Mouse (Mus musculus): ENCODE measurements around the gene Elk3. TPM values are rescaled to one million over a fixed set of nuclear protein-coding genes. Genes with fewer than 3 reads are reported as not detected.
"Not testable (repeated sequence)": the region's sequence is repeated elsewhere in the genome, so short reads cannot be mapped to it uniquely, and the experiment has no call there.

The Elk3 gene
- 86.5 and 103 TPM in 2 replicates for polyA plus RNA-seq (2011; ENCODE audit: insufficient read length, low read depth, missing spikeins)

DNA sequence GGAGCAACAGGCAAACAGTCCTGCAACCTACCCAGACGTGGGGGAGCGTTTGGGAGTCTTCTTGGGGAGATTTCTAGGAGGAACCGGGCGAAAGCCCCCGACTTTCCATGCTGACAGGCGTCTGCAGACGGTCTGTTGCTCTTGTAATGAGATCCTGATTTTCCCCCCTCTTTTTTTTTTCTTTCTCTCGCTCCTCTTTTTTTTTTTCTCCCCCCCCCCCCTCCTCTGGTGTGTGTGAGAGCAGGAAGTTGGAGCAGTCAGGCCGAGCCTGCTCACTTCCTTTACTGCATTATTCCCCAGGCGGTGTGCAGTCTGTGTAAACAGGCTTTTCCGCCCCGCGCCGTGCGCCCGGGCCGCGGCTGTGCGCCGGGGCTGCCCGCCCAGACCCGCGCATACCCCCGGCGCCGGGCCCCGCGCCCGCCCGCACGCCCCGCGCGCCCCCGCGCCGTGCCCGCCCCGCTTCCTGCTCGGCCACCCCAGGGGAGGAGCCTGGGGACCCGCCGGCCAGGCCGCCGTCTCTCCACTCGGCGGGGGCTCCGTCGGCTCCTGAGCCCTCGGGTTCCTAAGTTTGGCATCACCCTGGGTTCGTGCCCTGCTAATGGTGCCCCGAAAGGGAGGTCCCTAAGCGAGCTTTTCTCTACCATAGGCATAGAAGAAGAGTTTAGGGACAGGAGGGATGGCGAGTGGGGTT lies at the start of gene Elk3:
Elk3 (minus strand) TSS at position 415 of the 691 bp plus-strand sequence.
- TF ChIP-seq CTCF (IDR thresholded peaks at IDR 0.05; ENCODE audit: borderline replicate concordance, insufficient read depth, low read length) (no peak), POLR2A (IDR thresholded peaks at IDR 0.05; ENCODE audit: low read depth, low read length) (peak; percentile 53)
- H3K4me3 ChIP-seq (ENCODE audit: insufficient read depth, low read length), result peak within 1 kb of the TSS; percentile 94
- peak within 1 kb of the TSS; percentile 88 for H3K27ac ChIP-seq (ENCODE audit: insufficient read depth, low read length)
- peaks cover 14% of the 10 kb centered on the region for H3K4me1 ChIP-seq (ENCODE audit: control insufficient read depth, insufficient read depth, low read length)

DNA sequence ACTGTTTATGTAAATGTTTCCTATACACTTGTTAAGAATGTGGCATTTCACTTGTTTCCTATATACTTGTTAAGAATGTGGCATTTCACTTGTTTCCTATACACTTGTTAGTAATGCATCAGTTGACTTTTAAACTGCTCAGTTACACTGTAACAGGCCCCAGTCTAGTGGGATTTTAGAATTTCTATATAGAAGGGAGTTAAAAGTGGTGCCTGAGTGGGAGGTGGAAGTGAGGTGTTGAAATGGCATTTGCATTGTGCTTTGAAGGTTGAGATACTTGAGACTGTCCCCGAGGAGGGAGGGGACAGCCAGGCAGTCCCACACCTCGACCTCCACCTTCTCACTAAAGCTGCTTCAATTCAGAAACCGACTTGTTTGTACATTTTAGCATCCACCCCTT lies 49.7 kb upstream of the Elk3 start:
- Histone ChIP-seq H3K27ac (ENCODE audit: insufficient read depth, low read length) (no peak overlapping the region), H3K4me3 (ENCODE audit: insufficient read depth, low read length) (no peak overlapping the region), H3K4me1 (ENCODE audit: control insufficient read depth, insufficient read depth, low read length) (peaks cover 3% of the 10 kb centered on the region; the same call in 1 of the 2 replicates)
- TF ChIP-seq POLR2A (IDR thresholded peaks at IDR 0.05; ENCODE audit: low read depth, low read length) (no peak), CTCF (IDR thresholded peaks at IDR 0.05; ENCODE audit: borderline replicate concordance, insufficient read depth, low read length) (no peak)

DNA sequence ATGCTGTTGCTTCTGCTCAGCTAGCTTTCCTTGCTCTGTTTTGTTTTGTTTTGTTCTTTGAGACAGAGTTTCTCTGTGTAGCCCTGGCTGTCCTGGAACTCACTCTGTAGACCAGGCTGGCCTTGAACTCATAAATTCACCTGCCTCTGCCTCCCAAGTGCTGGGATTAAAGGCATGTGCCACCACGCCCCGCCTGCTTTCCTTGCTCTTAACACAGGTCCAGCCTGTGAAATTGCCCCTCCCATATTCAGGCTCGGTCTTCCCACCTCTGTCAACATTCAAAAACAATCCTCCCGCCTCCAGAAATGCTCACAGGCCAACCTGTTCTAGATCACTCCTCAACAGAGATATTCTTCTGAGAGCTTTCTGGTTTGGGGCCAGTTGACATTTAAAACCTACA lies 49.3 kb upstream of the Elk3 start:
- H3K4me3 ChIP-seq (ENCODE audit: insufficient read depth, low read length); H3K4me1 ChIP-seq (ENCODE audit: control insufficient read depth, insufficient read depth, low read length); H3K27ac ChIP-seq (ENCODE audit: insufficient read depth, low read length): not testable (repeated sequence)

DNA sequence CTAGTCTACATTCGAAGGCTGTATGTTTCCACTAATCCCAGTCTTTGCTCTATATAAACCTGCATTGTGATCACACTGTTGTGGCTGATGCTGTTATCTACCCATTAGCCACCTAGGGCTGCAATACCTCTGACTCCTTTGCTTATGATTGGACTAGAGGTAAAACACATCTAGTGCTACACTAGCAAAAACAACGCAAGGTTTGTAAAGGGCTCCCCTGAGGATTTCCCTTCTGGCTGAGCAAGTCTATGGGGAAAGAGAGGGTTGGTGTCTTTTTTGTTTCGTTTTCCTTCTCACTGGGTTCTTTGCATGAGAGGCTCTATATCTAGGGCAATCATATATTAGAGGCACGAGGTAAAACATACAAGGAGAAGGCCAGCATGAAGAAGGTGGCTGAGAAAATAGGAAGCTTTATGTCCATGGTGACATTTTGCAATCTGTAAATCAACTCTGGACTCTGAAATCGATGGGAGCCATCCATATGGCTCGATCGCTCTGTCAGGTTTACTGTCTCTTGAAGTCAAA lies 48.5 kb upstream of the Elk3 start:
- peaks cover 3% of the 10 kb centered on the region; the same call in 1 of the 2 replicates for H3K4me1 ChIP-seq (ENCODE audit: control insufficient read depth, insufficient read depth, low read length)
- no peak overlapping the region for H3K27ac ChIP-seq (ENCODE audit: insufficient read depth, low read length)
- no peak for TF ChIP-seq CTCF (IDR thresholded peaks at IDR 0.05; ENCODE audit: borderline replicate concordance, insufficient read depth, low read length)
- no peak for TF ChIP-seq POLR2A (IDR thresholded peaks at IDR 0.05; ENCODE audit: low read depth, low read length)
- no peak overlapping the region for H3K4me3 ChIP-seq (ENCODE audit: insufficient read depth, low read length)

DNA sequence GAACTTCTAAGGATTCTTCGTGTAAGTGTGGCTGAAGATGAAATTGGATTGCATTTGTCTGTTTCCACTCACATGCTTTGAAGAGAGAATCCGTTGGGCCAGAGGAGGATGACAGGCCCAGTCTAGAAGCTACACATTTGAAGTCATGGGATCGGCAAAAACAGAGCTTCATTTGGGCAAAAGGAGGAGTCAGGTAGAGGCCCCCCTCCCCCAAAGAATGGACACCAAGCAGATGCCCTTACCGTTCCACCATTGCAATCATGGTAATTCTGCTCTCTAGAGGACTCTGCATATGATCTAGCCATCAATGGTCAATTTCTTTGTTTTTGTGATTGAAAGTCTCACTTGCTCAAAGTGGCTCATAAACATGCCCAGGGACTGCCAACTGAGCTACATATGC lies 47.9 kb upstream of the Elk3 start:
- no peak overlapping the region for H3K4me3 ChIP-seq (ENCODE audit: insufficient read depth, low read length)
- H3K4me1 ChIP-seq (ENCODE audit: control insufficient read depth, insufficient read depth, low read length), result peaks cover 5% of the 10 kb centered on the region
- H3K27ac ChIP-seq (ENCODE audit: insufficient read depth, low read length), result no peak overlapping the region
- TF ChIP-seq CTCF (IDR thresholded peaks at IDR 0.05; ENCODE audit: borderline replicate concordance, insufficient read depth, low read length) (no peak), POLR2A (IDR thresholded peaks at IDR 0.05; ENCODE audit: low read depth, low read length) (no peak)

DNA sequence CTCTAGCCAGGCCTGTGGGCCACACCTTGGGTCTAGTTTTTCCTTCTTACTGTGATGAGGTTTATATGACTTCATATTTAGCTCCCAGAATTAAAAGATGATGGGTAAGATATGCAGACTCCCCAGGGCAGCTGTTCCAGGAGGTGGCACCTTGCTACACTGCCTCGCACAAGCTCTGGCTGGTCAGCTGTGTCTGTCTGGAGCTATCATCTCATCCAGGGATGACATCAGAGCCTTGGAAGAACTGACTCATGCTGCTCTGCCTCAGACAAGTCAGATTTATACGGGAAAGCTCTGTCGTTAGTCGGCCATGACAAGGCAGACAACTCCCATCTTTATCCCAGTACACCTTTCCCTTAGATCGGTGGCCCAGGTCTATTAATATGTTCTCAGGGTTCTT lies 46.2 kb upstream of the Elk3 start:
- H3K4me1 ChIP-seq (ENCODE audit: control insufficient read depth, insufficient read depth, low read length), result peaks cover 6% of the 10 kb centered on the region
- no peak overlapping the region for H3K4me3 ChIP-seq (ENCODE audit: insufficient read depth, low read length)
- no peak for TF ChIP-seq CTCF (IDR thresholded peaks at IDR 0.05; ENCODE audit: borderline replicate concordance, insufficient read depth, low read length)
- TF ChIP-seq POLR2A (IDR thresholded peaks at IDR 0.05; ENCODE audit: low read depth, low read length), result no peak
- no peak overlapping the region for H3K27ac ChIP-seq (ENCODE audit: insufficient read depth, low read length)

DNA sequence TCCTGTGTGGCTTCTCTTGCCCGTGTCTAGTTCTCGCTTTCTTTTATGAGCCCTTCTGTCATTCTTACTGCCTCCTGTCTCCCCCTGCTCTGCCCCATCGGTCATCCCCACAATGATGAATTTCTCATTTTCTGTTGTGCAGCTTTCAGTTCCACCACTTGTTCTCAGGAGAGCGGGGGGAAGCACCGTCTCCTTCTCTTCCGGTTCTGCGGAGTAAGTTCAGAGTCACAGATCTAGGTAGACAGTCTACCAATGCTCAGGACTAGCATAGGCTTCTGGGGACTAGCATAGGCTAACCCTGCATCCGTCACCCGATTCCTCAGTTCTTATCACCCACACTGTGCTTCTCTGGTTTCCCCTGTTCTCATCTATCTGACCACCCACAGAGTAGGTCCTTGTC lies 45.2 kb upstream of the Elk3 start:
- Histone ChIP-seq H3K27ac (ENCODE audit: insufficient read depth, low read length) (no peak overlapping the region), H3K4me1 (ENCODE audit: control insufficient read depth, insufficient read depth, low read length) (peaks cover 3% of the 10 kb centered on the region), H3K4me3 (ENCODE audit: insufficient read depth, low read length) (no peak overlapping the region)
- TF ChIP-seq POLR2A (IDR thresholded peaks at IDR 0.05; ENCODE audit: low read depth, low read length) (no peak), CTCF (IDR thresholded peaks at IDR 0.05; ENCODE audit: borderline replicate concordance, insufficient read depth, low read length) (no peak)

DNA sequence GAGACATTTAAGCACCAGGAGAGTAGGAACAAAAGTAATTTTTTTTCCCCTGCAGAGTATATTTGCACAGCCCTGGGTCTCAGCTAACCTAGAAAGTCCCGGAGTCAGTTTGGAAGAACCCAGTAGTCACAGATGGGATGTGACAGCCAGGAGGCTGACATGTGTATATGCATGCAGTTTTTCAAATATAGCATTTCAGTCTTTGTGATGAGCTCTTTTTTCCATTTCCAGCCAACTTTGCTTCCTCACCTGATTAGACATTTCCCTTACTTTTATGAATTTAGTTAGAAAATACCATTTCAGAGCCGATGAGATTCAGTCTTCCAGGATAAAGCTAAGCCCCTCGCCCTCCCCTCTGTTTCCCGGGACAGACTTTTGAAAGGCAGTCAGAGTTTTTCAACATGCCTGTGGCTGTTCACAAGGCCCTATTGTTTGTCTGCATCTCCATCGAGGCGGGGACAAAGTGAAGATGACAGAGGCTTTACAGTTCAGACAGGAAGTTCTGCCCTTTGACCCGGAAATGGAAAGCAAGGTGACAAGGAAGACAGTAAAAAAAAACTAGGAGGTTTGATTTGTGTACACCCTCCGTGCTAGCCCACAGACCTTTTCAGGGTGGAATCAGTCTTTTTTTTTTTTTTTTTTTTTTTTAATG lies 44.5 kb upstream of the Elk3 start:
- Histone ChIP-seq H3K27ac (ENCODE audit: insufficient read depth, low read length) (no peak overlapping the region), H3K4me3 (ENCODE audit: insufficient read depth, low read length) (no peak overlapping the region), H3K4me1 (ENCODE audit: control insufficient read depth, insufficient read depth, low read length) (peaks cover 3% of the 10 kb centered on the region)
- TF ChIP-seq POLR2A (IDR thresholded peaks at IDR 0.05; ENCODE audit: low read depth, low read length) (no peak), CTCF (IDR thresholded peaks at IDR 0.05; ENCODE audit: borderline replicate concordance, insufficient read depth, low read length) (no peak)

DNA sequence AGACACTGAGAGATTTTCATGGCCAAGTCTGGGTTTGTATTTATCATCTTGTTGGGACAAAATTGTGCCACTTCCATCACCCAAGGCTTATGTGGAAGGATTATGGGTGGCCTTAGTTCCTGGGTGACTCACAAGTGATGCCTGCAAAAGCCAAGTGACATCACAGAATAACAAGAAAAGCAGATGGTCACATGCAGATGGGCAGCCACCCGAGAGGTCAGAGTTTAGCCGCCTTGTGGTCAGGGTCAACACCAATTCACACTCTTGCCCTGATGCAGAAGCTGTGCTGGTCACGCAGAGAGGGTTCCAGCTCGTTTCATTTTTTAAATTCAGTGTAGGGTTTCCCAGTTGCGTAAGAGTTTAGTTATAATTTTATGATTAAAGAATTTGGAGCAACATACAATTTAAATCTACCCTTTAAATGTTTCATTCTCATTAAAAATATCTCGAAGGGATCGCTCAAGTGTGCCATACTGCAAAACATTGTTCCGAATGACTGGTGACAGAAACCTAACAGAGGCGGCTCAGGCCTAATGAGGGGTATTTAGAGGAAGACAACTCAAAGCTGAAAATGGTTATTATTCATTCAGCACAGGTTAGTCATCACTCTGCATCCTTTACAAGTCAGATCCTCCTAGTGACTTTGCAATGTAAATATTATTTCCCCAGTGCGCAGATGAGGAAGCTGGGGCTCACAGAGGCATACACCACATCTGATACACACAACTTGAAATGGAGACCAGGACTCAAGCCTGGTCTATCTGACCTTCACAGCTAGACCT lies 42.8 kb upstream of the Elk3 start:
- peaks cover 3% of the 10 kb centered on the region for H3K4me1 ChIP-seq (ENCODE audit: control insufficient read depth, insufficient read depth, low read length)
- TF ChIP-seq POLR2A (IDR thresholded peaks at IDR 0.05; ENCODE audit: low read depth, low read length), result no peak
- no peak for TF ChIP-seq CTCF (IDR thresholded peaks at IDR 0.05; ENCODE audit: borderline replicate concordance, insufficient read depth, low read length)

More for the DNA sequence above, 42.8 kb upstream of the Elk3 start:
- Histone ChIP-seq H3K27ac (ENCODE audit: insufficient read depth, low read length) (no peak overlapping the region), H3K4me3 (ENCODE audit: insufficient read depth, low read length) (no peak overlapping the region)
